Mouse (Mus musculus) MEL (cell line): ENCODE measurements around the gene Coro1a. TPM values are rescaled to one million over a fixed set of nuclear protein-coding genes. Genes with fewer than 3 reads are reported as not detected.

Source experiments
- DNase-seq: peaks from one replicate; pipeline ENCODE4 v3.0.0; 2011; ENCODE audit warnings: low read depth, low spot score
- H3K27ac ChIP-seq: 2 replicates; pipeline ENCODE4 v1.5.1; 2012; ENCODE audit warnings: low read depth, mild to moderate bottlenecking, control low read depth, low read length, moderate library complexity; ENCODE audit not compliant: control insufficient read depth
- H3K27me3 ChIP-seq, 2 experiments: fragments of 150-350 bp in 1 of 2; sonication (generic) in 1 of 2; 2 replicates each; pipeline ENCODE4 v1.6.1; 2012; ENCODE audit warnings: low read length in 2 of 2, mild to moderate bottlenecking in 2 of 2, improper control_type of control experiment in 1 of 2, moderate library complexity in 1 of 2; ENCODE audit not compliant: insufficient read depth in 2 of 2, control insufficient read depth in 1 of 2
- H3K36me3 ChIP-seq, 2 experiments: 2 replicates each; pipeline ENCODE4 v1.6.1; 2012 to 2014; ENCODE audit warnings: low read length in 2 of 2, improper control_type of control experiment in 1 of 2, inconsistent platforms in 1 of 2, mild to moderate bottlenecking in 1 of 2; ENCODE audit not compliant: insufficient read depth in 2 of 2, control insufficient read depth in 1 of 2
- H3K4me1 ChIP-seq, 2 experiments: fragments of 150-350 bp in 1 of 2; sonication (generic) in 1 of 2; 2 replicates each; pipeline ENCODE4 v1.6.1; 2012; ENCODE audit warnings: low read length in 2 of 2, improper control_type of control experiment in 1 of 2, mild to moderate bottlenecking in 1 of 2; ENCODE audit not compliant: insufficient read depth in 2 of 2, control insufficient read depth in 1 of 2
- H3K4me3 ChIP-seq, 2 experiments: fragments of 150-350 bp in 1 of 2; sonication (generic) in 1 of 2; 2 replicates each; pipeline ENCODE4 v1.5.1; 2012; ENCODE audit warnings: low read depth in 2 of 2, low read length in 2 of 2, mild to moderate bottlenecking in 2 of 2, moderate library complexity in 2 of 2, control low read depth in 1 of 2, improper control_type of control experiment in 1 of 2; ENCODE audit not compliant: control insufficient read depth in 1 of 2, insufficient read depth in 1 of 2
- H3K79me2 ChIP-seq: 2 replicates; pipeline ENCODE4 v1.6.1; 2012; ENCODE audit warnings: mild to moderate bottlenecking, low read length, moderate library complexity; ENCODE audit not compliant: control insufficient read depth, poor library complexity, insufficient read depth
- H3K9ac ChIP-seq: 2 replicates; pipeline ENCODE4 v1.6.1; 2012; ENCODE audit warnings: low read depth, mild to moderate bottlenecking, control low read depth, low read length, moderate library complexity; ENCODE audit not compliant: control insufficient read depth, poor library complexity, severe bottlenecking
- H3K9me3 ChIP-seq: fragments of 150-350 bp; sonication (generic); replicated peaks from 2 replicates; pipeline ENCODE4 v1.6.1; 2012; ENCODE audit warnings: mild to moderate bottlenecking, low read length, improper control_type of control experiment, moderate library complexity; ENCODE audit not compliant: insufficient read depth
- CHD1 ChIP-seq: IDR thresholded peaks from 2 replicates; pipeline ENCODE4 v1.6.1; 2012; ENCODE audit warnings: low read depth, mild to moderate bottlenecking, inconsistent platforms, low read length, improper control_type of control experiment
- CHD2 ChIP-seq: IDR thresholded peaks from 2 replicates; pipeline ENCODE4 v1.6.1; 2011; ENCODE audit warnings: low read length, improper control_type of control experiment
- CTCF ChIP-seq, 3 experiments: IDR thresholded peaks in 2 of 3; conservative IDR thresholded peaks in 1 of 3; 2 replicates each; pipeline ENCODE4 v1.5.1; 2011 to 2012; ENCODE audit warnings: low read length in 3 of 3, low read depth in 2 of 3, mild to moderate bottlenecking in 2 of 3, improper control_type of control experiment in 1 of 3, inconsistent platforms in 1 of 3, mixed read lengths in 1 of 3, moderate library complexity in 1 of 3; ENCODE audit not compliant: control insufficient read depth in 1 of 3, insufficient read depth in 1 of 3, poor library complexity in 1 of 3, severe bottlenecking in 1 of 3
- EP300 ChIP-seq, 2 experiments: IDR thresholded peaks; 2 replicates each; pipeline ENCODE4 v1.6.1; 2011; ENCODE audit warnings: improper control_type of control experiment in 2 of 2, low read length in 2 of 2, low read depth in 1 of 2, mild to moderate bottlenecking in 1 of 2
- GATA1 ChIP-seq: IDR thresholded peaks from 2 replicates; pipeline ENCODE4 v1.6.1; 2011; ENCODE audit warnings: low read depth, low read length, improper control_type of control experiment
- JUND ChIP-seq: IDR thresholded peaks from 2 replicates; pipeline ENCODE4 v1.6.1; 2011; ENCODE audit warnings: low read depth, mild to moderate bottlenecking, improper control_type of control experiment, low read length
- KAT2A ChIP-seq: conservative IDR thresholded peaks from 2 replicates; pipeline ENCODE4 v1.6.1; 2012; ENCODE audit warnings: low read depth, low read length, improper control_type of control experiment, inconsistent platforms
- MAFK ChIP-seq: IDR thresholded peaks from 2 replicates; pipeline ENCODE4 v1.6.1; 2011; ENCODE audit warnings: low read depth, mild to moderate bottlenecking, low read length, improper control_type of control experiment, borderline replicate concordance
- MAZ ChIP-seq: IDR thresholded peaks from 2 replicates; pipeline ENCODE4 v1.6.1; 2012; ENCODE audit warnings: low read depth, mild to moderate bottlenecking, inconsistent platforms, low read length, improper control_type of control experiment
- MEF2A ChIP-seq: IDR thresholded peaks from 2 replicates; pipeline ENCODE4 v1.6.1; 2014; ENCODE audit warnings: low read depth, mild to moderate bottlenecking, inconsistent platforms, low read length, improper control_type of control experiment; ENCODE audit not compliant: poor library complexity, insufficient replicate concordance, severe bottlenecking; ENCODE audit errors: extremely low read depth
- MYC ChIP-seq: IDR thresholded peaks from 2 replicates; pipeline ENCODE4 v1.6.1; 2011; ENCODE audit warnings: low read depth, mild to moderate bottlenecking, low read length, improper control_type of control experiment, moderate library complexity
- NRF1 ChIP-seq: IDR thresholded peaks from 2 replicates; pipeline ENCODE4 v1.6.1; 2014; ENCODE audit warnings: low read depth, mild to moderate bottlenecking, inconsistent platforms, low read length, improper control_type of control experiment, moderate library complexity; ENCODE audit not compliant: poor library complexity, insufficient read depth, severe bottlenecking
- POLR2AphosphoS5 ChIP-seq: IDR thresholded peaks from 2 replicates; pipeline ENCODE4 v1.6.1; 2012; ENCODE audit warnings: low read depth, borderline replicate concordance, mild to moderate bottlenecking, inconsistent platforms, low read length, moderate library complexity, mixed read lengths
- RAD21 ChIP-seq: IDR thresholded peaks from 2 replicates; pipeline ENCODE4 v1.6.1; 2011; ENCODE audit warnings: mild to moderate bottlenecking, low read depth, low read length, improper control_type of control experiment
- SIN3A ChIP-seq: IDR thresholded peaks from 2 replicates; pipeline ENCODE4 v1.6.1; 2012; ENCODE audit warnings: low read length, improper control_type of control experiment, inconsistent platforms
- TAL1 ChIP-seq: IDR thresholded peaks from 2 replicates; pipeline ENCODE4 v1.6.1; 2012; ENCODE audit warnings: mild to moderate bottlenecking, inconsistent platforms, low read length, moderate library complexity, mixed read lengths
- USF1 ChIP-seq: IDR thresholded peaks from 2 replicates; pipeline ENCODE4 v1.6.1; 2014; ENCODE audit warnings: low read depth, mild to moderate bottlenecking, inconsistent platforms, low read length, improper control_type of control experiment, moderate library complexity
- USF2 ChIP-seq, 2 experiments: IDR thresholded peaks; 2 replicates each; pipeline ENCODE4 v1.6.1; 2011 to 2012; ENCODE audit warnings: improper control_type of control experiment in 2 of 2, low read length in 2 of 2, borderline replicate concordance in 1 of 2, inconsistent platforms in 1 of 2, low read depth in 1 of 2, mild to moderate bottlenecking in 1 of 2; ENCODE audit not compliant: insufficient read depth in 1 of 2
- polyA plus RNA-seq, 2 experiments: library from polyadenylated mRNA; stranded (reverse) in 1 of 2; unstranded in 1 of 2; fragments of >175 nt in 1 of 2; fragments of >200 nt in 1 of 2; gene quantifications; 2 replicates each; pipeline versions ENCODE4 v1.2.1 to v1.2.4; 2012; ENCODE audit warnings: low replicate concordance in 2 of 2, low read depth in 1 of 2; ENCODE audit not compliant: insufficient read length in 2 of 2, insufficient read depth in 1 of 2, missing spikeins in 1 of 2
- total RNA-seq: library from RNA; depleted of rRNA; stranded (reverse); fragments of 300-350 nt; gene quantifications from 2 replicates; pipeline ENCODE4 v1.2.3, GENCODE M21; 2012

Coro1a gene
- total and polyA plus RNA-seq, 3 experiments: 195 to 204 TPM; not detected in 1

DNA sequence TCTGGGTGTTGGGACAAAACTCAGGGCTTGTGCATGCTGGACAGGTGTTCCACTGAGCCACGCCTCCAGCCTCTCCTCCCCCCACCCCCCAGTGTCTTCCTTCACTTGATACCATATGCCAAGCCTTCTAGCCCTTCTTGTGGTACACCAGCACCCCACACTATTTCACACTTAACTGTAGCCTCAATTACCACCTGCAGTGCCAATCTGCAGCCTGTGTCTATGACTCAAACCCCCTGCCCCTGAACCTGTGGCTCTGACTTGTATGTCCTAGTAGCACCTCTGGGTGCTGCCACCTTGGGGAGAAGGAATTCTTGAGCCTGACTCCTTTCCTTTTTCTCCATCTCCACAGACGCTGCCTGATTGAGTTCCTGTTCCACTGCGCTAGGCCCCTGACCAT is 4.3 kb upstream of the Coro1a start:
- Histone ChIP-seq H3K4me1 (peaks cover 0 to 6% of the 10 kb centered on the region in 2 experiments; a peak in 2 of 4 replicates), H3K79me2 (no peaks in the 10 kb centered on the region), H3K27me3 (peaks cover 3 to 4% of the 10 kb centered on the region in 2 experiments), H3K27ac (no peak overlapping the region), H3K9ac (no peak overlapping the region), H3K4me3 (no peak overlapping the region), H3K36me3 (peaks cover 0 to 4% of the 10 kb centered on the region in 2 experiments; a peak in 2 of 4 replicates), H3K9me3 (no peaks in the 10 kb centered on the region)
- DNase-seq: no peak
- TF ChIP-seq CTCF (IDR thresholded peaks at IDR 0.05 in 2 of 3, conservative IDR thresholded peaks at IDR 0.05 in 1 of 3; ENCODE audit: control insufficient read depth in 1 of 3, insufficient read depth in 1 of 3, low read depth in 2 of 3, low read length in 3 of 3, poor library complexity in 1 of 3, severe bottlenecking in 1 of 3): no peak
- no peak for TF ChIP-seq TAL1
- TF ChIP-seq RAD21: no peak
- no peak for TF ChIP-seq CHD2
- no peak for TF ChIP-seq KAT2A
- TF ChIP-seq USF2 (IDR thresholded peaks at IDR 0.05; ENCODE audit: borderline replicate concordance in 1 of 2, insufficient read depth in 1 of 2, low read depth in 1 of 2, low read length in 2 of 2): no peak
- no peak for TF ChIP-seq NRF1
- no peak for TF ChIP-seq EP300 (IDR thresholded peaks at IDR 0.05; ENCODE audit: low read depth in 1 of 2, low read length in 2 of 2)
- TF ChIP-seq SIN3A: no peak
- no peak for TF ChIP-seq MAZ
- no peak for TF ChIP-seq MYC
- TF ChIP-seq MAFK: no peak

DNA sequence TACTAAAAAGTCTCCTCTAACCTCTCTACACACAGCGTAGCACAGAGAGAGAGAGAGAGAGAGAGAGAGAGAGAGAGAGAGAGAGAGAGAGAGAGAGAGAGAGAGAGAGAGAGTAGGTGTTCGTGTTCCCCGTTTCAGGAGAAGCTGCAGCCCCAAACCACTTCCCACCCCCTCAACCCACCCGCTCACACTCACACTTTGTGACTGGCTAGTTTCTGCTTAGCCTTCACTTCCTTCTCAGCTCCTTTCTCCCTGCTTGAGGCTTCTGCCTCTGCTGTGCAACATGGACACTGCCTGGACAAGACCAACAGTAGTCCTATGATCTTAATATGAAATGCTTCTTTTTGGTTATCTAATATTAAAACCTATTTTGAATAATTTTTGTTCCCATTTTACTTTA is 2.7 kb upstream of the Coro1a start:
- DNase-seq: no peak
- Histone ChIP-seq H3K27me3 (peaks cover 1 to 3% of the 10 kb centered on the region in 2 experiments; a peak in 2 of 4 replicates), H3K27ac (no peak overlapping the region)

More for the DNA sequence above, 2.7 kb upstream of the Coro1a start:
- Histone ChIP-seq H3K4me1 (peaks cover 0 to 11% of the 10 kb centered on the region in 2 experiments; a peak in 2 of 4 replicates), H3K9ac (no peak overlapping the region), H3K9me3 (no peaks in the 10 kb centered on the region), H3K79me2 (no peaks in the 10 kb centered on the region), H3K36me3 (peaks cover 0 to 6% of the 10 kb centered on the region in 2 experiments; a peak in 2 of 4 replicates), H3K4me3 (no peak overlapping the region)
- TF ChIP-seq MEF2A (no peak), GATA1 (no peak), USF1 (no peak), JUND (peak; percentile 84), POLR2AphosphoS5 (no peak), CHD1 (no peak)
